Mouse (Mus musculus) lung, embryonic 16.5 days (tissue): ENCODE data around the gene Foxn3. TPM values are rescaled to one million over a fixed set of nuclear protein-coding genes. Genes with fewer than 3 reads are reported as not detected.
A peak's percentile ranks its signal among the peaks of the same experiment; 100 is the strongest.

Source experiments
- ATAC-seq: fragments of 200-750 bp; cut with Nextera tagmentation; 2 replicates; pipeline ENCODE4 v1.8.0; 2017; ENCODE audit warnings: low read depth, mild to moderate bottlenecking, moderate library complexity
- H3K27ac ChIP-seq: fragments of 300-500 bp; sonication (generic); 2 replicates; pipeline ENCODE4 v1.5.1; 2014; ENCODE audit warnings: mild to moderate bottlenecking, control low read depth, low read length
- H3K27me3 ChIP-seq: fragments of 300-500 bp; sonication (generic); 2 replicates; pipeline ENCODE4 v1.6.1; 2014; ENCODE audit warnings: low read depth, low read length, mixed read lengths; ENCODE audit not compliant: control insufficient read depth, insufficient read depth
- H3K36me3 ChIP-seq: fragments of 300-500 bp; sonication (generic); 2 replicates; pipeline ENCODE4 v1.6.1; 2014; ENCODE audit warnings: low read length; ENCODE audit not compliant: control insufficient read depth, insufficient read depth
- H3K4me1 ChIP-seq: fragments of 300-500 bp; sonication (generic); replicated peaks from 2 replicates; pipeline ENCODE4 v1.6.1; 2014; ENCODE audit warnings: low read length, mixed read lengths; ENCODE audit not compliant: control insufficient read depth, insufficient read depth
- H3K4me2 ChIP-seq: fragments of 300-500 bp; sonication (generic); 2 replicates; pipeline ENCODE4 v1.6.1; 2014; ENCODE audit warnings: low read depth, low read length, control low read depth
- H3K4me3 ChIP-seq: fragments of 300-500 bp; sonication (generic); 2 replicates; pipeline ENCODE4 v1.5.1; 2014; ENCODE audit warnings: mild to moderate bottlenecking, low read length, control low read depth
- H3K9ac ChIP-seq: fragments of 300-500 bp; sonication (generic); 2 replicates; pipeline ENCODE4 v1.6.1; 2014; ENCODE audit warnings: low read length, control low read depth
- H3K9me3 ChIP-seq: fragments of 300-500 bp; sonication (generic); 2 replicates; pipeline ENCODE4 v1.6.1; 2016; ENCODE audit warnings: low read length; ENCODE audit not compliant: control insufficient read depth
- WGBS: fragments of 180-500 bp; shearing (Covaris S2); extraction: QIAGEN DNeasy Blood & Tissue Kit; methylation state at CpG from one replicate; pipeline ENCODE4 v1.1.7; 2014; 5-methylcytosine and 5-hydroxymethylcytosine counted together
- polyA plus RNA-seq: library from polyadenylated mRNA; unstranded; fragments of >200 nt; fragmentation: Nextera tagmentation; extraction: Ambion mirVana; gene quantifications from 2 replicates; pipeline ENCODE4 v1.2.1, GENCODE M21; 2015

The Foxn3 gene
- polyA plus RNA-seq, 1 experiment from 2014 or later, result 60.8 TPM

GRCm38 (mm10) chr12:99408651-99409050, 154.7 kb downstream of the Foxn3 start:
- Histone ChIP-seq H3K27ac (no peak overlapping the region), H3K4me1 (peaks cover 21% of the 10 kb centered on the region), H3K4me2 (no peak overlapping the region), H3K36me3 (no peaks in the 10 kb centered on the region), H3K9ac (no peak overlapping the region), H3K27me3 (no peaks in the 10 kb centered on the region), H3K4me3 (no peak overlapping the region), H3K9me3 (no peaks in the 10 kb centered on the region)
- no peak for ATAC-seq
- 48% methylated on average over 3 of the region's 3 CpGs for WGBS

- 74% methylated on average over 16 of the region's 16 CpGs for WGBS
- H3K27ac ChIP-seq, result no peak overlapping the region
- no peak overlapping the region for H3K4me2 ChIP-seq
- no peaks in the 10 kb centered on the region for H3K27me3 ChIP-seq
- no peak overlapping the region for H3K4me3 ChIP-seq
- peaks cover 19% of the 10 kb centered on the region for H3K4me1 ChIP-seq
- H3K9ac ChIP-seq, result no peak overlapping the region
- no peaks in the 10 kb centered on the region for H3K36me3 ChIP-seq
- no peak for ATAC-seq
- no peaks in the 10 kb centered on the region for H3K9me3 ChIP-seq
Measured at GRCm38 (mm10) chr12:99408089-99408488, 155.3 kb downstream of the Foxn3 start.

- H3K36me3 ChIP-seq, result no peaks in the 10 kb centered on the region
- peak overlapping the region; percentile 35 for H3K4me3 ChIP-seq
- ATAC-seq, result 0 out of 2 replicates have a peak, but pooled peaks have one; percentile 49
- WGBS, result 31% methylated on average over 6 of the region's 6 CpGs
- peak overlapping the region; percentile 57 for H3K4me2 ChIP-seq
- peaks cover 19% of the 10 kb centered on the region for H3K4me1 ChIP-seq
- peak overlapping the region; percentile 9 for H3K27ac ChIP-seq
- H3K9me3 ChIP-seq, result no peaks in the 10 kb centered on the region
- no peaks in the 10 kb centered on the region for H3K27me3 ChIP-seq
- peak overlapping the region; percentile 54; the same call in 1 of the 2 replicates for H3K9ac ChIP-seq
Measured at GRCm38 (mm10) chr12:99407318-99407716, 156.1 kb downstream of the Foxn3 start.

GRCm38 (mm10) chr12:99406697-99407317, 156.6 kb downstream of the Foxn3 start:
- Histone ChIP-seq H3K4me2 (peak overlapping the region; percentile 57), H3K36me3 (no peaks in the 10 kb centered on the region), H3K27ac (peak overlapping the region; percentile 9), H3K4me1 (peaks cover 19% of the 10 kb centered on the region), H3K9ac (peak overlapping the region; percentile 54; the same call in 1 of the 2 replicates), H3K4me3 (peak overlapping the region; percentile 35), H3K27me3 (no peaks in the 10 kb centered on the region), H3K9me3 (no peaks in the 10 kb centered on the region)
- ATAC-seq, result no peak
- WGBS, result 19% methylated on average over 15 of the region's 15 CpGs

GRCm38 (mm10) chr12:99406254-99406653, 157.1 kb downstream of the Foxn3 start:
- 13% methylated on average over 9 of the region's 9 CpGs for WGBS
- Histone ChIP-seq H3K36me3 (no peaks in the 10 kb centered on the region), H3K9ac (0 out of 2 replicates have a peak overlapping the region, but pooled peaks have one; percentile 15), H3K27ac (peak overlapping the region; percentile 46), H3K27me3 (no peaks in the 10 kb centered on the region), H3K4me1 (peaks cover 17% of the 10 kb centered on the region), H3K4me3 (no peak overlapping the region), H3K9me3 (no peaks in the 10 kb centered on the region), H3K4me2 (peak overlapping the region; percentile 57)
- peak; percentile 27; the same call in 1 of the 2 replicates for ATAC-seq

GRCm38 (mm10) chr12:99405401-99405800, 158.0 kb downstream of the Foxn3 start:
- Histone ChIP-seq H3K9ac (no peak overlapping the region), H3K9me3 (no peaks in the 10 kb centered on the region), H3K36me3 (no peaks in the 10 kb centered on the region), H3K4me3 (no peak overlapping the region), H3K27me3 (no peaks in the 10 kb centered on the region), H3K4me2 (no peak overlapping the region), H3K27ac (no peak overlapping the region), H3K4me1 (peaks cover 16% of the 10 kb centered on the region)
- WGBS, result 80% methylated on average over 4 of the region's 4 CpGs
- no peak for ATAC-seq

- Histone ChIP-seq H3K4me3 (no peak overlapping the region), H3K4me1 (peaks cover 16% of the 10 kb centered on the region), H3K4me2 (no peak overlapping the region), H3K27ac (no peak overlapping the region), H3K36me3 (no peaks in the 10 kb centered on the region), H3K27me3 (no peaks in the 10 kb centered on the region), H3K9me3 (no peaks in the 10 kb centered on the region), H3K9ac (no peak overlapping the region)
- WGBS, result 90% methylated on average over 5 of the region's 5 CpGs
- no peak for ATAC-seq
Measured at GRCm38 (mm10) chr12:99403004-99403403, 160.4 kb downstream of the Foxn3 start.

GRCm38 (mm10) chr12:99400907-99401306, 162.5 kb downstream of the Foxn3 start:
- ATAC-seq, result peak; percentile 42
- no peak overlapping the region for H3K4me2 ChIP-seq
- H3K27ac ChIP-seq, result no peak overlapping the region
- no peaks in the 10 kb centered on the region for H3K4me1 ChIP-seq
- no peaks in the 10 kb centered on the region for H3K27me3 ChIP-seq
- WGBS, result 71% methylated on average over 8 of the region's 8 CpGs
- H3K4me3 ChIP-seq, result no peak overlapping the region
- no peaks in the 10 kb centered on the region for H3K9me3 ChIP-seq
- H3K9ac ChIP-seq, result no peak overlapping the region
- H3K36me3 ChIP-seq, result no peaks in the 10 kb centered on the region

GRCm38 (mm10) chr12:99399575-99399974, 163.8 kb downstream of the Foxn3 start:
- WGBS, result 59% methylated on average over 4 of the region's 4 CpGs
- Histone ChIP-seq H3K4me2 (no peak overlapping the region), H3K27me3 (no peaks in the 10 kb centered on the region), H3K9me3 (no peaks in the 10 kb centered on the region), H3K27ac (no peak overlapping the region), H3K4me3 (no peak overlapping the region), H3K4me1 (no peaks in the 10 kb centered on the region), H3K36me3 (no peaks in the 10 kb centered on the region), H3K9ac (no peak overlapping the region)
- ATAC-seq, result no peak
